ENCODE assay signal across 24 mouse cellular contexts in the genomic region with DNA sequence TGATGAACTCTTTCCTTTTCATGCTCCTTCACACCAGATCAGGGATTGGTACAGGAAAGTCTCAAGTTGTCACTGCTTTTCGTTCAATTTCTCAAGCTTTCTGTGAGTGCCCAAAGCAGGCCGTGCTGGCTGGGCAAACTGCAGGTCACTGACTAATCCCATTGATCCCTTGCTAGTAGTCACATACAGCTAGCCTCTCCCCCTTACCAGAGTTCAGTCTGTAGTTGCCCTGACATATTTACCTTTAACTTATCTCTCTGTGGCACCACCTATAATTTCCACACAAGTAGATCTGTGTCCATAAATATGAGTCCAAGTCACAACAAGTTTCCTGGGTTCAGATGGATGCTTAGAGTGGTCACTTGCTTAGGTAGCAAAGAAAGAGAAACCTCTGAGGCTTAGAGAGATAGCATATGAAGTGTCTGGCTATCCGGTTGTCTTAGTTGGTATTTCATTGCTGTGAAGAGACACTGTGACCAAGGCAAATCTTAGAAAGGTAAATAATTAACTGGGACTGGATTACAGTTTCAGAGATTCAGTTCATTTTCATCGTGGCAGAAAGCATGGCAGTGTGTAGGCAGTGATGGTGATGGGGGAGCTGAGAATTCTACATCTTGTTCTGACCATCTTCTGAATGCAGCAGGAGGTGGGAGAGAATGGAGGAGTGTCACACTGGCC.
DNase-seq lines count a peak whose midpoint lies in the region; ATAC-seq and TF ChIP-seq lines count a peak whose summit lies in the region.
"Had no signal": no experiment of that assay in that cellular context is flagged by ENCODE, and none has a peak within 500 bp of the region (broad histone marks: within the 10 kb centered on the region; RNA-seq: fewer than 3 reads in every experiment).

No protein-coding gene starts in this region.

- H3K27me3 ChIP-seq in kidney, embryonic 16.5 days (ENCODE audit: insufficient read depth, low read length), result no peaks in the 10 kb centered on the region
- no peaks in the 10 kb centered on the region for H3K27me3 ChIP-seq in liver, embryonic 15.5 days
- no peaks in the 10 kb centered on the region for H3K27me3 ChIP-seq in liver, postnatal 0 days (ENCODE audit: insufficient read depth, low read length)
- H3K27me3 ChIP-seq: forebrain, embryonic 13.5 days; heart, embryonic 13.5 days had no signal

- no peaks in the 10 kb centered on the region for H3K4me1 ChIP-seq in kidney, embryonic 16.5 days (ENCODE audit: insufficient read depth, low read length)
- H3K4me1 ChIP-seq in liver, embryonic 15.5 days (replicated peaks), result no peaks in the 10 kb centered on the region
- no peaks in the 10 kb centered on the region for H3K4me1 ChIP-seq in liver, postnatal 0 days (ENCODE audit: insufficient read depth)
- H3K4me1 ChIP-seq: forebrain, embryonic 10.5 days; forebrain, embryonic 13.5 days; heart, embryonic 10.5 days; heart, embryonic 13.5 days had no signal

- H3K27ac ChIP-seq in kidney, embryonic 16.5 days (ENCODE audit: low read length), result no peak overlapping the region
- H3K27ac ChIP-seq in liver, embryonic 15.5 days (replicated peaks), result no peak overlapping the region
- H3K27ac ChIP-seq in liver, postnatal 0 days (ENCODE audit: low read depth), result peak overlapping the region; percentile 81
- H3K27ac ChIP-seq: forebrain, embryonic 10.5 days; forebrain, embryonic 13.5 days; heart, adult 2 months; heart, embryonic 10.5 days; heart, embryonic 13.5 days; hindbrain, embryonic 14.5 days had no signal

- no peak overlapping the region for H3K9ac ChIP-seq in kidney, embryonic 16.5 days (replicated peaks; ENCODE audit: low read length)
- H3K9ac ChIP-seq in liver, embryonic 15.5 days, result no peak overlapping the region
- no peak overlapping the region for H3K9ac ChIP-seq in liver, postnatal 0 days (replicated peaks)
- H3K9ac ChIP-seq: forebrain, embryonic 13.5 days; heart, embryonic 13.5 days; hindbrain, embryonic 14.5 days had no signal

- H3K4me3 ChIP-seq in kidney, embryonic 16.5 days (ENCODE audit: low read length), result no peak overlapping the region
- no peak overlapping the region for H3K4me3 ChIP-seq in liver, embryonic 15.5 days (replicated peaks)
- no peak overlapping the region for H3K4me3 ChIP-seq in liver, postnatal 0 days (ENCODE audit: low read depth, low read length)
- H3K4me3 ChIP-seq: forebrain, embryonic 10.5 days; forebrain, embryonic 13.5 days; heart, adult 2 months; heart, embryonic 10.5 days; heart, embryonic 13.5 days had no signal

- no peak for ATAC-seq in kidney, embryonic 16.5 days (ENCODE audit: low FRiP score, low TSS enrichment)
- peak; percentile 58; the same call in 1 of the 2 replicates for ATAC-seq in liver, embryonic 15.5 days (ENCODE audit: insufficient read depth)
- peak; percentile 97 for ATAC-seq in liver, postnatal 0 days
- ATAC-seq: CD4-positive, CD25-positive, alpha-beta regulatory T cell, adult 4 months; forebrain, embryonic 16.5 days had no signal

- no peaks in the 10 kb centered on the region for H3K9me3 ChIP-seq in kidney, embryonic 16.5 days (ENCODE audit: low read length)
- no peaks in the 10 kb centered on the region for H3K9me3 ChIP-seq in liver, embryonic 15.5 days (replicated peaks)
- H3K9me3 ChIP-seq in liver, postnatal 0 days (ENCODE audit: low read length), result peaks cover 2% of the 10 kb centered on the region; the same call in 1 of the 2 replicates
- H3K9me3 ChIP-seq: forebrain, embryonic 10.5 days; forebrain, embryonic 13.5 days; heart, embryonic 10.5 days had no signal

- H3K36me3 ChIP-seq in kidney, embryonic 16.5 days (ENCODE audit: insufficient read depth, low read length), result no peaks in the 10 kb centered on the region
- no peaks in the 10 kb centered on the region for H3K36me3 ChIP-seq in liver, embryonic 15.5 days (replicated peaks)
- H3K36me3 ChIP-seq in liver, postnatal 0 days (replicated peaks; ENCODE audit: insufficient read depth, low read length), result no peaks in the 10 kb centered on the region
- H3K36me3 ChIP-seq: forebrain, embryonic 10.5 days; heart, embryonic 10.5 days; heart, embryonic 13.5 days had no signal

- no peak overlapping the region for H3K4me2 ChIP-seq in kidney, embryonic 16.5 days (replicated peaks; ENCODE audit: low read depth, low read length)
- no peak overlapping the region; the same call in 1 of the 2 replicates for H3K4me2 ChIP-seq in liver, embryonic 15.5 days
- no peak overlapping the region for H3K4me2 ChIP-seq in liver, postnatal 0 days (ENCODE audit: low read depth, low read length)
- H3K4me2 ChIP-seq: forebrain, embryonic 13.5 days; heart, embryonic 13.5 days; hindbrain, embryonic 14.5 days had no signal

- 69% methylated on average over 4 of the region's 4 CpGs for WGBS in kidney, embryonic 16.5 days
- WGBS in liver, embryonic 15.5 days (ENCODE audit: insufficient replicate concordance), result 37% methylated on average over 4 of the region's 4 CpGs
- WGBS in liver, postnatal 0 days (ENCODE audit: insufficient replicate concordance), result 40% methylated on average over 4 of the region's 4 CpGs

- peak; percentile 8 for DNase-seq in kidney, adult 9 months
- no peak for DNase-seq in liver
- peak; percentile 17 for DNase-seq in liver, postnatal 0 days
- no peak for DNase-seq in cerebellum, postnatal 4 days (ENCODE audit: low spot score in 2 of 2)
- DNase-seq: adrenal gland, adult 8-10 months; adrenal gland, postnatal 25 days; cerebellum, adult 11-12 months; cerebellum, adult 8-10 months; cerebellum, postnatal 10 days; cerebellum, postnatal 36 days; gastrocnemius, postnatal 10 days; gastrocnemius, postnatal 36 days; heart, adult 2 months; heart, postnatal 14 days; heart, postnatal 4 days had no signal

- TF ChIP-seq EP300 in liver, postnatal 0 days (IDR thresholded peaks at IDR 0.05; ENCODE audit: low read depth), result no peak

- no peak for TF ChIP-seq CTCF in liver, postnatal 0 days (IDR thresholded peaks at IDR 0.05; ENCODE audit: low read depth)

Comparison
In these comparisons a context has a peak if more than half of its experiments do, and no peak if none do; other contexts are left out.
1. DNase-seq: peak in kidney, adult 9 months (single experiment) and liver, postnatal 0 days (single experiment); none in liver (single experiment) and cerebellum, postnatal 4 days (0 of 2).